Mouse (Mus musculus): ENCODE measurements around the gene Sult6b1.

The Sult6b1 gene

GRCm38 (mm10) chr17:78906892-78907291, at the start of gene Sult6b1:
Gene Sult6b1, minus strand, starts transcription at chr17:78906992.
- in situ Hi-C loops (cut with MboI; ENCODE audit: low pct_unique_long_range_greater_than_20kb in 1 of 2, low sequenced_read_pairs in 2 of 2, unreplicated experiment in 1 of 2): no loop called here

DNA sequence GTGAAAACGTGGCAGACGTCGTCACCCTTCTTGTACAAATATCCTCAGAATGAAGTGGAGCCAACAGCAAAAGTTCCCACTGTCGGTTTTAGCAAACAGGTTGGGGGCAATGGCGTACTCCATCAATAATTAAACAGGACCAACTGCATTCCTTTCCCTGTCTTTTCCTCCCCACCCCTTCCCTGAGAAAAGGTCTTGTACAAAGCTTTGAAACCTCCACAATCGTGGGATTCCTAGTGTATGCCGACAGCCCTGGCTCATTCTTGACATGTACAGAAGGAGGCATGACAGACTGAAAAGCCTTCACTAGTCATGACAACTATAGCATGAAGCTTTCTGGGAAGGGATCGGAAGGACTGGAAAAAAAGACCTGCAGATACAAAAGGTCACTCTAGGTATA, 46.4 kb upstream of the Sult6b1 start:
- in situ Hi-C loops (cut with MboI; ENCODE audit: low pct_unique_long_range_greater_than_20kb in 1 of 2, low sequenced_read_pairs in 2 of 2, unreplicated experiment in 1 of 2): loop anchor here in 1 of 2 experiments (25.0 kb wide), 1 partner anchor 634 kb away; no protein-coding TSS in a partner anchor

GRCm38 (mm10) chr17:78952070-78952469, 45.3 kb upstream of the Sult6b1 start:
- in situ Hi-C loops (cut with MboI; ENCODE audit: low pct_unique_long_range_greater_than_20kb in 1 of 2, low sequenced_read_pairs in 2 of 2, unreplicated experiment in 1 of 2): loop anchor here in 1 of 2 experiments (25.0 kb wide), 1 partner anchor 635 kb away; no protein-coding TSS in a partner anchor

- in situ Hi-C loops (cut with MboI; ENCODE audit: low pct_unique_long_range_greater_than_20kb in 1 of 2, low sequenced_read_pairs in 2 of 2, unreplicated experiment in 1 of 2): loop anchor here in 1 of 2 experiments (25.0 kb wide), 1 partner anchor 636 kb away; no protein-coding TSS in a partner anchor
Observed at GRCm38 (mm10) chr17:78951225-78951624, 44.4 kb upstream of the Sult6b1 start.

DNA sequence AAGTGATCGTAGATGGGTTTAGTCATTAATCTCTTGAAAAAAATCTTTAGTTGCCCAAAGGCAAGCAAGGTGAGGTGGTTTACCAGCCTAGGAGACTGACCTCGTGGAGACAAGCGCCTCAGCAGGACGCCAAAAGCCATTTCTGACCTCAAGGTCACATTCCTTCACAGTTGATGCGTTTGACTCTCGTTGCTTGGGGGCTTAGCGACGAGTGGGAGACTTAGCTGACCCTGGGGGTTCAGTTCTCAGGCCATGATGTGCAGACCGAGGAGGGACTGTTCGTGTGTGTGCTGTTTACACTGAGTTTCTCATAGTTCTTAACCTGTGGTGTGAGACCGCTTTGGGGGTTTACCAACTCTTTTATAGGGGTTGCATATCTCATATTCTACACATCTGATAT, 35.8 kb upstream of the Sult6b1 start:
- in situ Hi-C loops (cut with MboI; ENCODE audit: low pct_unique_long_range_greater_than_20kb in 1 of 2, low sequenced_read_pairs in 2 of 2, unreplicated experiment in 1 of 2): no loop called here

GRCm38 (mm10) chr17:78938927-78939326, 32.1 kb upstream of the Sult6b1 start:
- in situ Hi-C loops (cut with MboI; ENCODE audit: low pct_unique_long_range_greater_than_20kb in 1 of 2, low sequenced_read_pairs in 2 of 2, unreplicated experiment in 1 of 2): no loop called here

GRCm38 (mm10) chr17:78937229-78937853, 30.5 kb upstream of the Sult6b1 start:
- in situ Hi-C loops (cut with MboI; ENCODE audit: low pct_unique_long_range_greater_than_20kb in 1 of 2, low sequenced_read_pairs in 2 of 2, unreplicated experiment in 1 of 2): no loop called here

DNA sequence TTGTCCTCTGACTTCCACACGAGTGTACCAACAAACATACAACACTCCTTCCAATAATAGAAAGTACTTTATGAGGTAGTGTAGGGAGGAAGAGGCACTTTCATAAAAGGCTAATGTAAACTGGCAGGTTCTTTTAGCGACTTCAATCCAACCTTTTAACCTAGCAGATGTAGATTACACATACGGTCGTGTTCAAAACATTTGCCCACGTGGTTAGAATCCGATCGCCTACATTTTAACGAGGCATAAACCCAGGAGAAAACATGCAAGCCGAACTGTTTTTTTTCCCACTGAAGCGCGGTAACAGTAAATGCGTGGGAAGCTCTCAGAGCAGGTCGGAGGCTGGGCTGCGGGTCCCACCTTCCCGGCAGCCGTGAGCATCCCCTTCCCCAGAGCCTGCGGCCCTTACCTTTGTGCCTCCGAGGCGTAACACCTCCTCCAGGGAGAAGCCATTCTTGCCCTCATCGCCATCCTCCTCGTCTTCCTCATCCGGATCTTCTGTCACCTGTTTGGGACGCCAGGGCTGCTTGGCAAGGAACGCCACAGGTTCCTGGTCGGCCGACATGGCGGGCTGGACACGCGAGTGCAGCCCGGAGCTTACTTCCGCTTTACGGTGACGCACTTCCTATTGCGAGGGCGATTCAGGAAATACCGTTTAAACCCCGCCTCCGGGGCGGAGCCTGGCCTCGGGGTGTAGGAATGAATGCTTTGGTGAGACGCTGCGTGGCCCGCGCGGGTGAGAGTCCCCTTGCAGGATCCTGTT, 29.9 kb upstream of the Sult6b1 start, which contains the start of the genes Cebpz and Ndufaf7:
Gene Cebpz, minus strand, starts transcription at position 601 of the 763 bp plus-strand sequence.
Gene Ndufaf7, plus strand, starts transcription at position 671 of the 763 bp plus-strand sequence.
- in situ Hi-C loops (cut with MboI; ENCODE audit: low pct_unique_long_range_greater_than_20kb in 1 of 2, low sequenced_read_pairs in 2 of 2, unreplicated experiment in 1 of 2): no loop called here

DNA sequence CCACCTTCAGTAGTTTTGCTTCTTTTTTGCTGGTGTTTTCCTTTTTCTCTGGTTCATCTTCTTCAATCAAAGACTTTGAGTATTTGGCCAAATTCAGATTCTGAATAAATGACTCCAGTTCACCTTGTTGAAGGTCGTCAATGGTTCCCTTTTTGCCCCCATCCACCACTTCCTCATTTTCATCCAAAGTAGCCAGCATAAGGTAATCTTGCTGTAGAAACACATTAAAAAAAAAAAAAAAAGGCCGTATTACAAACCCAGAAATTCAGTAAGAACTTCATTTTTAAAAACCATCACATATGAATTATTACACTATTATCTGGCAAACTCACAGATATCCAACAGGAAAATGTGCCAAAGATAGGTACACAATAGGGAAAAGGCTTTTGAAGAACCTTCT, 29.1 kb upstream of the Sult6b1 start:
- in situ Hi-C loops (cut with MboI; ENCODE audit: low pct_unique_long_range_greater_than_20kb in 1 of 2, low sequenced_read_pairs in 2 of 2, unreplicated experiment in 1 of 2): no loop called here

- in situ Hi-C loops (cut with MboI; ENCODE audit: low pct_unique_long_range_greater_than_20kb in 1 of 2, low sequenced_read_pairs in 2 of 2, unreplicated experiment in 1 of 2): no loop called here
Observed at GRCm38 (mm10) chr17:78917696-78918095, 10.9 kb upstream of the Sult6b1 start.

DNA sequence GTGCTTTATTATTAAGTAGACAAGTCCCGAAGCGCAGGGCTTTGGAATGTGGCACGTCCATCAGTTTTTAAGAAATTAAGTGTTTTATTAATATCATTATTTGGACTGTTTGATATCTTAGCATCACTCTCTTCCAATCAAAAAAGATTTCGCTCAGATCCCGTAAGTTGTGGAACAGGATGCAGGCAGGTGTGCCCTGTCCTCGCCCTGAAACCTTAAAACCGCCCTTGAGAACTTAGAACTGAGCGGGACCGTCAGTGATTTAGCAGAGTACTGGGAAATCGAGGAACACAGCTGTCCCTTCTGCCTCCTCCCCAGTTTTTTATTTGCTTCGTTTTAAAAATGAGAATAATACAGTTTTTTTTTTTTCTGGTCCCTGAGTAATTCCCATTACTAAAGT, 10.1 kb upstream of the Sult6b1 start:
- in situ Hi-C loops (cut with MboI; ENCODE audit: low pct_unique_long_range_greater_than_20kb in 1 of 2, low sequenced_read_pairs in 2 of 2, unreplicated experiment in 1 of 2): no loop called here

DNA sequence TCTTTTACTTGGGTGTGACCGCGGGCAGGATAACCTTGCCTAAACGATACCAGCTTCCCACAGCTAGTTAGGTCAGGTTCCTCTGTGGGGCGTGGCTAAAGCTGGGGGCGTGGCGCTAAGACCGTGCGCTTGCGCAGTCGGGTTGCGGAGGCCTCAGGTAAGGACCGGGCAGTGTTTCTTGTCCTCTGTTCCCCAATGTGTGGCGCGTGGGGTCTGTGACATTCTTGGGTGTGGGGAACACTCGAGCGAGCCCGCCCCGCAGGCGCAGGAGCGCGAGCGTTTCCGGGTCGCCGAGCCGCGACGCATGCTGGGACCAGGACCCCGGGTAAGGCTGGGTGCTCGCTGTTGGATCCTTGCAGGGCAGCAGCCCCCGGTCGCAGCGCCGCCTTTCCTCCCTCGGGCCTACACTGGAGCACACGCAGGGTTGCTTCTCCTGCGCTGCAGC, 9.6 kb upstream of the Sult6b1 start, which contains the start of gene Cebpzos:
Gene Cebpzos, plus strand, starts transcription at position 132 of the 445 bp plus-strand sequence.
- in situ Hi-C loops (cut with MboI; ENCODE audit: low pct_unique_long_range_greater_than_20kb in 1 of 2, low sequenced_read_pairs in 2 of 2, unreplicated experiment in 1 of 2): no loop called here

DNA sequence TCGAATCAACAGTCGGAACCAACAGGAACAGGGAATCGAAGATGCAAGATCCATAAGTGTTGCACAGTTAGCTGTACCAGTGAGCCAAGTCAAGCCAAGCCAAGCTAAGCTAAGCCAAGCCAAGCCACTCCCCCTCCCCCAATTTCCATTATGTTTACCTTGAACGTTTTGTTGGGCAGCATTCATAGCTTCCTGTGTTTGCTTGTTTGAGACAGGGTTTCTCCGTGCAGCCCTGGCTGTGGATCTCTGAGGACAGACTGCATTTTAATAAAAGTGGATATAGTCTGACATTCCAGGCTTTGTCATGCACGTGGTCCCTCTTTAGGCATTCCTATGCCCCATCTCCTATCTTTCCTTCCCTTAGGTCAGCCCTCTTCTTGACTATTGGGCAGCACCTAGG, 9.0 kb upstream of the Sult6b1 start:
- in situ Hi-C loops (cut with MboI; ENCODE audit: low pct_unique_long_range_greater_than_20kb in 1 of 2, low sequenced_read_pairs in 2 of 2, unreplicated experiment in 1 of 2): no loop called here

- in situ Hi-C loops (cut with MboI; ENCODE audit: low pct_unique_long_range_greater_than_20kb in 1 of 2, low sequenced_read_pairs in 2 of 2, unreplicated experiment in 1 of 2): no loop called here
Observed at GRCm38 (mm10) chr17:78913921-78914320, 7.1 kb upstream of the Sult6b1 start.

DNA sequence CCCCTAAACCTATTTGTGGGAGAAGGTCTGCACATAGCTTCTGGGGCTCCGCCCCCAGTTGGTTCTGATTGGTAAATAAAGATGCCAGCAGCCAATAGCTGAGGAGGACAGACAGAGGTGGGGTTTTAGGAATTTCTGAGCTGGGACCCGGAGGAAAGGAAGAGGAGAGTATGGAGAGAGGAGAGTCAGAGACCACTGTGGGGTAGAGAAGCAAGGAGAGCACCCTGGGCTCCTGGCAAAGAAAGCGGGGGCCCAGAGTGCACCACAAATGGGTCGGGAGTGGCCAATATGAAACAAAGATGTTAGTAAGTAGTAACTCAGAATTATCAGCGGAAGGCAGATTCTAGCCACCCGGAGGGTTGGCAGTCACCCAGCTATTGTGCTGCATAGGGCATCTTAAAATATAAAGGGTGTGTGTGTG, 6.1 kb upstream of the Sult6b1 start:
- in situ Hi-C loops (cut with MboI; ENCODE audit: low pct_unique_long_range_greater_than_20kb in 1 of 2, low sequenced_read_pairs in 2 of 2, unreplicated experiment in 1 of 2): no loop called here

DNA sequence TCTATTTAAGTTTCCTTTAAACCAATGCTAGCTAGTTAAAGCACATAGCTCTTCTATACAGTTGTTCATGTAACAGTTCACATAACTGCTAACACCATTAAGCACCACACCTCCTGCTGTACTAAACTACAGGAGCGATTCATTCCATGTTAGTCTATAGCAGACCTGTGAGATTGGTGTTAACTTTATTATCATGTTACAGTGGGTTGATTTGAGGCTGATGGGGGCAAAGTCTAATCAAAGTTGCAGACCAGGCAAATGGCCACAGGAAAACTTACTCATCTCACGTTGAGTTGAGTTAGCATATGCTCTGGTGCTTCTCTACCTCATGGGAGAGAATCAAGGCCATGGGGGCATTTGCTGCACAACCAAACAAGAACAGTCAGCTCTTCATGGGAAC, 2.6 kb upstream of the Sult6b1 start:
- in situ Hi-C loops (cut with MboI; ENCODE audit: low pct_unique_long_range_greater_than_20kb in 1 of 2, low sequenced_read_pairs in 2 of 2, unreplicated experiment in 1 of 2): no loop called here

- in situ Hi-C loops (cut with MboI; ENCODE audit: low pct_unique_long_range_greater_than_20kb in 1 of 2, low sequenced_read_pairs in 2 of 2, unreplicated experiment in 1 of 2): no loop called here
Observed at GRCm38 (mm10) chr17:78903158-78903557, 3.6 kb downstream of the Sult6b1 start.

GRCm38 (mm10) chr17:78895394-78895793, 11.4 kb downstream of the Sult6b1 start:
- in situ Hi-C loops (cut with MboI; ENCODE audit: low pct_unique_long_range_greater_than_20kb in 1 of 2, low sequenced_read_pairs in 2 of 2, unreplicated experiment in 1 of 2): no loop called here

DNA sequence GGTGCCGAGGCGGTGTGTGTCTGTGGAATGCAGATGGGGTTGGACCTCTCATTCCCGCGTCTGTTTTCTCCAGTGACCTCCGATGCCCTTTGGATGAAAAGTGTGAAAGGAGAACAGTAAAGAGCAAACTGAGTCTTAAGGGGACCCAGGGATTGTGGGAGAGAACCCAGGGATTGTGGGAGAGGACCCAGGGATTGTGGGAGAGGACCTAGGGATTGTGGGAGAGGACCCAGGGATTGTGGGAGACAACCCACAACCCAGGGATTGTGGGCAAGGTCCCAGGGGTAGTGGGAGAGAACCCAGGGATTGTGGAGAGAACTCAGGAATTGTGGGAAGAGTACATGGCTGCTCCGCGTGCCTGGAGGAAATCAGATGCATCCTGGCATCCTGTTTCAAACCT, 11.8 kb downstream of the Sult6b1 start:
- in situ Hi-C loops (cut with MboI; ENCODE audit: low pct_unique_long_range_greater_than_20kb in 1 of 2, low sequenced_read_pairs in 2 of 2, unreplicated experiment in 1 of 2): no loop called here
